Mouse (Mus musculus) hindbrain, embryonic 11.5 days (tissue): ENCODE results near the gene Gpr45. TPM values are rescaled to one million over a fixed set of nuclear protein-coding genes. Genes with fewer than 3 reads are reported as not detected.

ENCODE experiments used
- ATAC-seq: fragments of 200-750 bp; cut with Nextera tagmentation; 2 replicates; pipeline ENCODE4 v1.8.0; 2017; ENCODE audit warnings: mild to moderate bottlenecking, moderate TSS enrichment, moderate library complexity; ENCODE audit not compliant: low FRiP score
- DNase-seq: peaks from one replicate; pipeline ENCODE4 v3.0.0-alpha.2; 2015; ENCODE audit warnings: low spot score
- H3K27ac ChIP-seq: fragments of 300-500 bp; sonication (generic); 2 replicates; pipeline ENCODE4 v1.5.1; 2014; ENCODE audit warnings: mild to moderate bottlenecking, low read depth, low read length
- H3K27me3 ChIP-seq: fragments of 300-500 bp; sonication (generic); 2 replicates; pipeline ENCODE4 v1.6.1; 2014; ENCODE audit warnings: mild to moderate bottlenecking, low read length, moderate library complexity, mixed read lengths; ENCODE audit not compliant: control insufficient read depth, insufficient read depth
- H3K36me3 ChIP-seq: fragments of 300-500 bp; sonication (generic); 2 replicates; pipeline ENCODE4 v1.6.1; 2014; ENCODE audit warnings: mild to moderate bottlenecking, low read length, moderate library complexity, mixed read lengths; ENCODE audit not compliant: control insufficient read depth, insufficient read depth
- H3K4me1 ChIP-seq: fragments of 300-500 bp; sonication (generic); replicated peaks from 2 replicates; pipeline ENCODE4 v1.6.1; 2014; ENCODE audit warnings: low read length, mixed read lengths; ENCODE audit not compliant: control insufficient read depth, insufficient read depth
- H3K4me2 ChIP-seq: fragments of 300-500 bp; sonication (generic); replicated peaks from 2 replicates; pipeline ENCODE4 v1.6.1; 2014; ENCODE audit warnings: mild to moderate bottlenecking, low read depth, low read length
- H3K4me3 ChIP-seq: fragments of 300-500 bp; sonication (generic); 2 replicates; pipeline ENCODE4 v1.5.1; 2014; ENCODE audit warnings: low read depth, low read length
- H3K9ac ChIP-seq: fragments of 300-500 bp; sonication (generic); 2 replicates; pipeline ENCODE4 v1.6.1; 2014; ENCODE audit warnings: low read depth, low read length
- H3K9me3 ChIP-seq: fragments of 300-500 bp; sonication (generic); 2 replicates; pipeline ENCODE4 v1.6.1; 2016; ENCODE audit warnings: low read length; ENCODE audit not compliant: control insufficient read depth
- WGBS: fragments of 180-500 bp; shearing (Covaris S2); extraction: QIAGEN DNeasy Blood & Tissue Kit; methylation state at CpG from one replicate; pipeline ENCODE4 v1.1.7; 2014; 5-methylcytosine and 5-hydroxymethylcytosine counted together
- polyA plus RNA-seq: library from polyadenylated mRNA; unstranded; fragments of >200 nt; fragmentation: Nextera tagmentation; extraction: Ambion mirVana; gene quantifications from 2 replicates; pipeline ENCODE4 v1.2.1, GENCODE M21; 2014

The Gpr45 gene
- polyA plus RNA-seq: 15.2 and 15.7 TPM in 2 replicates

DNA sequence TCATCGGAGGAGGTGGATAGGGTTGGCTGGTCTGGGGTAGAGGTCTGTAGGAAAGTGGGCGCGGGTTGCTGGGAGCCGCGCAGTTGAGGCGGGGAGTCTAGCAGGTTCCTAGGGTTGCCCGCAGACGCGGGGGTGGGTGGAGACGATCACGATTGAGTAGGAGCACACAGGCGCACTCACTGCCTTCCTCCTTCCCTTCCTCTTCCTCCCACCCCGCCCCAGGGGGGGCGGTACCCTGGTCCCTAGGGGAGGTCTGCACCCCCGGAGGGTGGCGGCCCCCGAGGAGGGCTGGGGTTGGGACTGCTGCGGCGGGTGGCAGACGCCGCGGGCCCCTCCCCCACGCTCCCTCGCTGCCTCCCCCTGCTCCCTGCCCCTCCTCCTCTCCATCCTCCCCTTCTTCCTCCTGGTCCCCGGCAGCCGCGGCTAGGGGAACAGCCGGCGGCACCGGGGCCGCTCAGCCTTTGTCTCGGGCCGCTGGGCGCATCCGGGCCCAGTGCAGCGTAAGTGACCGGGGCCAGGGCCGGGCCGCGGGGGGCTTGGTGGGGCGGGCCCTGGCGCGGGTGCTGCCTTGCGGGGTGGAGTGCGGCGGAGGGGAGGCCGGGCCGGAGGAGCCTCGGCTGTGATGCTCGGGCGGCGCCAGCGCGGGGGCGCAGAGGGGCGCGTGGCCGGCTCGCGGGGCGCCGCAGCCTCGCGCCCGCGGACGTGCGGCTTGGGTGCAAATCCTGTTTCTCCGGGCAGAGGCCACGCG lies at the start of gene Gpr45:
Gene Gpr45, plus strand, starts transcription at position 139 of the 748 bp plus-strand sequence.
- WGBS: under 1% methylated on average over 54 of the region's 71 CpGs
- H3K4me3 ChIP-seq: peak within 1 kb of the TSS; percentile 71
- no peaks in the 10 kb centered on the region for H3K4me1 ChIP-seq

DNA sequence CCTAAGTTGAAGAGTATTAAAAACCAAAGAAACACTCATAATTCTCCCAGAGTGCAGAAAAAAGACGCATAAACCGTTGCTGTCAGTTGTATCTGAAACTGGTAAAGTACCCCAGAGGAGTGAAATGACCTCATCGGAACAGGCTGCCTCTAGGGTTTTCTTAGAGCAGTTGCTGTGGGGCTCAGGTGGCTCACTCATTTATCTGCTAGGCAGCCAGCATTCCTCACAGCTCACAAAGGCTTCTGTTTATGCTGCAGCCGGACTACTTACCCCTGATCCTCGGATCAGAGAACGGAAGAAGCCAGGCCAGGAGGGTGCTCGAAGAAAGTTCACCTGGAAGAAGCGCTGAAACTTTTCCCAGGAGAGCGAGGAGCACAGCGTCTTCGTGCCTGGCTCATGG lies 47.5 kb upstream of the Gpr45 start:
- H3K4me2 ChIP-seq: no peak overlapping the region
- H3K4me1 ChIP-seq: no peaks in the 10 kb centered on the region
- H3K4me3 ChIP-seq: no peak overlapping the region
- H3K9me3 ChIP-seq: no peaks in the 10 kb centered on the region
- H3K36me3 ChIP-seq: 0 out of 2 replicates have a peak, but pooled peaks cover 6% of the 10 kb centered on the region
- H3K27ac ChIP-seq: no peak overlapping the region
- 84% methylated on average over 11 of the region's 11 CpGs for WGBS
- ATAC-seq (peak; percentile 51; the same call in 1 of the 2 replicates), DNase-seq (peak; percentile 27)
- H3K27me3 ChIP-seq: no peaks in the 10 kb centered on the region
- H3K9ac ChIP-seq: no peak overlapping the region

More for the DNA sequence above, at the start of gene Gpr45:
- Histone ChIP-seq H3K27me3 (no peaks in the 10 kb centered on the region), H3K36me3 (no peaks in the 10 kb centered on the region), H3K27ac (peak within 1 kb of the TSS; percentile 85), H3K9ac (peak within 1 kb of the TSS; percentile 97), H3K9me3 (no peaks in the 10 kb centered on the region), H3K4me2 (peak within 1 kb of the TSS; percentile 70)
- DNase-seq (peak; percentile 80), ATAC-seq (peak; percentile 94)

DNA sequence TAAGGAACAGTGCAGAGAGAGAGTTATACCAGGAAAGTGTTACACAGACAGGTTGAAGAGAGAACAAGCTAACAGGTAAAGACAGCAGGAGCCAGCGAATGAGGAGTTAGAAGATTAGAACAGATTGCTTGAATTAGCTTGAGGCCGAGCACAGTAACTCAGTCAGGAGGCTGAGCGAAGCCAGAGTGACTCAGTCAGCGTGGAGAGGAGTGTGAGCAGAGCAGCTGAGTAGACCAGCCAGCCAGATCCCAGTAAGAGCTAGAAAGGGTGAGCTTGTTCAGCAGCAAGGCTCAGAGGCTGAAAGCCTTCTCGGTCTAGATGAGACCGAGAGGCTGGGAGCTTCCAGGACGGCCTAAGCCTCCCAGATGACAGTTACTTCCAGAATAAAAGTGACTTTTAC lies 46.0 kb upstream of the Gpr45 start:
- no peaks in the 10 kb centered on the region for H3K9me3 ChIP-seq
- H3K4me3 ChIP-seq: no peak overlapping the region
- no peak overlapping the region for H3K9ac ChIP-seq
- 76% methylated on average over 7 of the region's 7 CpGs for WGBS
- no peak for DNase-seq
- ATAC-seq: no peak
- H3K27ac ChIP-seq: no peak overlapping the region
- H3K4me1 ChIP-seq: no peaks in the 10 kb centered on the region
- no peak overlapping the region for H3K4me2 ChIP-seq
- 0 out of 2 replicates have a peak, but pooled peaks cover 2% of the 10 kb centered on the region for H3K36me3 ChIP-seq
- no peaks in the 10 kb centered on the region for H3K27me3 ChIP-seq

DNA sequence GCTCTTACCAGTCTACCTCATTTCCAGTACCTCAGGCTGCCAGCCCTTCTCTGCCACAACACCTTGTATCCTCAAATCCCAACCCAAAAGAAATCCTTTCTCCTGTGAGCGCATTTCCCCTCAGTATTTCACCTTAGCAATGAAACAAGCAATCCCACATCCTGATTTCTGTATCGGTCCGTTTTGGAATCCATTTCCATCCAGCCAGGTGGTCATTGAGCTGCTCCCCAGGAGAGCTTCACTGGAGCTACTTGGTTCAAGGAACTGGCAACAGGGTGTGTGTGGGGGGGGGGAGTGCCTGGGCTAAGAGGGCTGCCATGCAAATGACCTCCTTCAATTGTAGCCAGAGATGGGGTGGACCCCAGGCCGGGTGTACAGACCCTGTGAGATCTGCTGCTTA lies 45.5 kb upstream of the Gpr45 start:
- Histone ChIP-seq H3K27me3 (no peaks in the 10 kb centered on the region), H3K4me2 (no peak overlapping the region), H3K27ac (no peak overlapping the region), H3K9ac (no peak overlapping the region), H3K9me3 (no peaks in the 10 kb centered on the region), H3K4me3 (no peak overlapping the region), H3K36me3 (0 out of 2 replicates have a peak, but pooled peaks cover 2% of the 10 kb centered on the region), H3K4me1 (no peaks in the 10 kb centered on the region)
- WGBS: 47% methylated on average over 4 of the region's 4 CpGs
- ATAC-seq: no peak
- no peak for DNase-seq

DNA sequence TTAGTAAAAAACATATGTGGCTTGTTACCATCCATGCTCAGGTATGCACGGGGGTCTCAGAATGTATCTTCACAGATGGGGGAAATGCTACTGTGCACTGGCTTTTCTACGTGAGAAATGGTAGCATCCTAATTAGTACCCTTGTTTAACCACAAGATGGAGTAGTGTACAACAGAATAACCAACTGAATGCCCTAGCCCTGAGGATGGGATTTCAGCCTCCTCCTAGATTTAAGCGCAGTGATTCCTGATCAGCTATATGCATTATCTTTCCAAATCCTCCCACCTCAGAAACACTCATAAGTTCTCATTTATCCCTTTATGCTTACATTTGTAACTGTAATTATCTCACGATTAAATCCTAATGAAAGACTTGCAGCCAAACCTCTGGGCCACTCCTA lies 37.6 kb upstream of the Gpr45 start:
- Histone ChIP-seq H3K4me1 (no peaks in the 10 kb centered on the region), H3K9ac (no peak overlapping the region), H3K4me2 (no peak overlapping the region), H3K27me3 (no peaks in the 10 kb centered on the region), H3K36me3 (no peaks in the 10 kb centered on the region), H3K9me3 (no peaks in the 10 kb centered on the region), H3K4me3 (no peak overlapping the region), H3K27ac (no peak overlapping the region)
- ATAC-seq: peak; percentile 77
- 13% methylated on average over 4 of the region's 4 CpGs for WGBS
- DNase-seq: peak; percentile 47

DNA sequence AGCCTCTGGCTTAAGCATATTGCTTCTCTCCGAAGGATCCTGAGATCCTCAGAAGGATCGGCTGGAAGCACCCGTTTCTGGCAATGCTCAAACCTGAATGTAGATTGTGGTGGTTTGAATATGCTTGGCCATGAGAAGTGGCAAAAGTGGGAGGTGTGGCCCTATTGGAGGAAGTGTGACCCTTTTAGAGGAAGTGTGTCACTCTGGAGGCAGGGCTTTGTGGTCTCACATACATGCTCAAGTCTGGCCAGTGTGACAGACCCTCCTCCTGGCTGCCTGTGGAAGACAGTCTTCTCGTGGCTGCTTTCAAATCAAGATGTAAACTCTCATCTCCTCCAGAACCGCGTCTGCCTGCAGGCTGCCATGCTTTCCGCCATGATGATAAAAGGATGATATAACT lies 36.0 kb upstream of the Gpr45 start:
- Histone ChIP-seq H3K27ac (no peak overlapping the region), H3K4me2 (no peak overlapping the region), H3K27me3 (no peaks in the 10 kb centered on the region), H3K9ac (no peak overlapping the region), H3K4me3 (no peak overlapping the region), H3K36me3 (no peaks in the 10 kb centered on the region), H3K4me1 (no peaks in the 10 kb centered on the region), H3K9me3 (no peaks in the 10 kb centered on the region)
- WGBS: 84% methylated on average over 7 of the region's 7 CpGs
- DNase-seq: no peak
- ATAC-seq: no peak

DNA sequence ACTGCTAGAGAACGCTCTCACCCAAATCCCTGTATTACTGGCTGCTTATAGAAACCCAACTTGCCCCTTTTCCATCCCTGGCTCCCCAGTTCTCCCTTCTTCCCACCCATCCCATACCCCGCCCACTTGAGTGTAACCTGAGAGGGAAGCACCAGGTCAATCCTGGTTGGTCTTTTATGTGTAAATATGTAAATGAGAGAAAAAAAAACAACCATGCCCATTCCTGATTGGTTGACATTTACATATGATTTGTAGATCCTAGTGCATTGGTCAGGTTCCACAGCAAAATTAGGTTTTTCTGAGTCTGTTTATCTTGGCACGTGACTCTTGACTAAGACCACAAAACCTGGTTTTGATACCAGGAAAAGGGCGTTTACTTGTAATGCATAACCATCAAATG lies 34.8 kb upstream of the Gpr45 start:
- H3K4me2 ChIP-seq: no peak overlapping the region
- H3K36me3 ChIP-seq: no peaks in the 10 kb centered on the region
- no peak overlapping the region for H3K27ac ChIP-seq
- DNase-seq: peak; percentile 39
- no peak overlapping the region for H3K4me3 ChIP-seq
- peak; percentile 27; the same call in 1 of the 2 replicates for ATAC-seq
- no peaks in the 10 kb centered on the region for H3K4me1 ChIP-seq
- H3K9ac ChIP-seq: no peak overlapping the region
- H3K27me3 ChIP-seq: no peaks in the 10 kb centered on the region
- H3K9me3 ChIP-seq: no peaks in the 10 kb centered on the region
- WGBS: 20% methylated on average over 4 of the region's 4 CpGs

DNA sequence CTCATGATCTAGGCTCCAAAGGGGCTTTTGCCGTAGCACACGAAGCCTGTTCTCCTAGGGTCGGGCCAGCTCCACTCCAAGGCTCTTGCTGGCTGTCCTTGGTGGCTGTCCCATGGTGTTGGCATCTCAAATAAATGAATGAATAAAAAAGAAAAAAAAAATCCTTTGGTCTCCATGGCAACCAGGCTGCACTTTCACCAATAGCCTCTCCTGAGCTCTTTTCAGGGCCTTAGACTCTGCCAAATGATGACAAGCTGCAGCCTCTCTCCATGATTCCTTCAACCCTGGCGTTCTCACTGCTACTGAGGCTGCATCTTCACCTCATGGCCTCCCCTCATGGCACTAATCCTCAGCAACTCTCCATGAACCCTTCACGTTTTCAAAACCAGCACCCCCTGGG lies 28.7 kb upstream of the Gpr45 start:
- Histone ChIP-seq H3K9ac (no peak overlapping the region), H3K4me3 (no peak overlapping the region), H3K36me3 (no peaks in the 10 kb centered on the region), H3K4me1 (no peaks in the 10 kb centered on the region), H3K27me3 (no peaks in the 10 kb centered on the region), H3K9me3 (no peaks in the 10 kb centered on the region), H3K4me2 (no peak overlapping the region), H3K27ac (no peak overlapping the region)
- ATAC-seq (no peak), DNase-seq (peak; percentile 13)
- WGBS: 53% methylated on average over 5 of the region's 5 CpGs

DNA sequence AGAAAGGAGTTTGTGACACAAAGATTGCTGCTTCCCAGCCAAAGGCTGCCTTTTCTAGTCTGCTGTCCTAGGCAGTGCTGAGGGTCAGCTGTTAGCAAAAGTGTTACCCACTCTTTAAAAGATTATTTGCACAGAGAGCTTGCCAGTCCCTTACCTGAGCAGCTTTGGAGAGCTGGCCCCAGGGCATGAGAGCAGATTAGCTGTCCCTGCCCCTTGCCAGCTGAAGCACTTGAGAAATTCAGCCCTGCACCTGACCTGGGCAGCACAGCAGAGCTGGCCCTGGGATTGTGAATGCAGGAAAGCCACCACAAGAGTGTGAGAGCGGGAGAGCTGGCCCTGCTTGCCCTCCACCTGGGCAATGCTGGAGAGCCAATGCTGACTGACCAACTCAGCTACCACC lies 19.1 kb upstream of the Gpr45 start:
- DNase-seq: no peak
- no peaks in the 10 kb centered on the region for H3K4me1 ChIP-seq
- 79% methylated on average over 1 of the region's 1 CpGs for WGBS
- no peaks in the 10 kb centered on the region for H3K36me3 ChIP-seq
- H3K4me3 ChIP-seq: no peak overlapping the region
- no peak overlapping the region for H3K9ac ChIP-seq
- ATAC-seq: no peak
- H3K9me3 ChIP-seq: no peaks in the 10 kb centered on the region
- no peak overlapping the region for H3K4me2 ChIP-seq
- H3K27me3 ChIP-seq: no peaks in the 10 kb centered on the region
- no peak overlapping the region for H3K27ac ChIP-seq
